Mouse (Mus musculus): ENCODE results near the gene C130050O18Rik. TPM values are rescaled to one million over a fixed set of nuclear protein-coding genes. Genes with fewer than 3 reads are reported as not detected.

The C130050O18Rik gene
- polyA plus RNA-seq, 1 experiment, result 0.12 TPM

DNA sequence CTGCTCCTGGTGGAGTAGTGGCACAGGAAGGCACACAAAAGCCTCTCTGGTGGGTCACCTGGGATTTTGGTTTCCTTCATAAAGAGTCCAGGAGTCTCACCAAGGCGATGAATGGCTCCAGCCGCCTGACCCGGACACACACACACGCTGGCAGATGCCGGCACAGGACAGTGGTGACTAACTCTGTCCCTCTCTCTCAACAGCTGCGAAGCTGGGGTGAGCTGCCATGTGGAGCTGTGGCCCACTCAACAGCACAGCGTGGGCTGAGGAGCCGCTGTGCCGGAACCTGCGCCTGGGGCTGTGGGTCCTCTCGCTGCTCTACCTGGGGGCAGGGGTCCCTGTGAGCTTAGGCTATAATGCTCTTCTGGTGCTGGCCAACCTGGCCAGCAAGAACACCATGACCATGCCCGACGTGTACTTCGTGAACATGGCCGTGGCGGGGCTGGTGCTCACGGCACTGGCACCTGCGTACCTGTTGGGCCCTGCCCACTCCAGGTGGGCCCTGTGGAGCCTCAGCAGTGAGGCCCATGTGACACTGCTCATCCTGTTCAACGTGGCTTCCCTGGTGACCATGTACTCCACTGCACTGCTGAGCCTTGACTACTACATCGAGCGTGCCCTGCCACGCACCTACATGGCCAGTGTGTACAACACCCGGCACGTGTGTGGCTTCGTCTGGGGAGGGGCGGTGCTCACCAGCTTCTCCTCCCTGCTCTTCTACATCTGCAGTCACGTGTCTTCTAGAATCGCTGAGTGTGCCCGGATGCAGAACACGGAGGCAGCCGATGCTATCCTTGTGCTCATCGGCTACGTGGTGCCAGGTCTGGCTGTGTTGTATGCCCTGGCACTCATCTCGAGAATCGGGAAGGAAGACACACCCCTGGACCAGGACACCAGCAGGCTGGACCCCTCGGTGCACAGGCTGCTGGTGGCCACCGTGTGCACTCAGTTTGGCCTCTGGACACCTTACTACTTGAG, 12.6 kb upstream of the C130050O18Rik start:
- Histone ChIP-seq H3K36me3 (ENCODE audit: control insufficient read depth, insufficient read depth, low read length) (no peaks in the 10 kb centered on the region), H3K27ac (ENCODE audit: control insufficient read depth, insufficient read depth, low read depth, low read length) (no peak overlapping the region), H3K4me1 (ENCODE audit: control insufficient read depth, insufficient read depth, low read length) (no peaks in the 10 kb centered on the region; the same call in 1 of the 2 replicates), H3K27me3 (ENCODE audit: control insufficient read depth, insufficient read depth, low read length) (no peaks in the 10 kb centered on the region), H3K4me3 (ENCODE audit: control insufficient read depth, low read depth, low read length) (no peak overlapping the region)
- no peak for TF ChIP-seq POLR2A (IDR thresholded peaks at IDR 0.05; ENCODE audit: control insufficient read depth, low read depth, low read length)
- TF ChIP-seq CTCF (IDR thresholded peaks at IDR 0.05; ENCODE audit: control insufficient read depth, insufficient read depth, insufficient replicate concordance, low read depth, low read length), result no peak

DNA sequence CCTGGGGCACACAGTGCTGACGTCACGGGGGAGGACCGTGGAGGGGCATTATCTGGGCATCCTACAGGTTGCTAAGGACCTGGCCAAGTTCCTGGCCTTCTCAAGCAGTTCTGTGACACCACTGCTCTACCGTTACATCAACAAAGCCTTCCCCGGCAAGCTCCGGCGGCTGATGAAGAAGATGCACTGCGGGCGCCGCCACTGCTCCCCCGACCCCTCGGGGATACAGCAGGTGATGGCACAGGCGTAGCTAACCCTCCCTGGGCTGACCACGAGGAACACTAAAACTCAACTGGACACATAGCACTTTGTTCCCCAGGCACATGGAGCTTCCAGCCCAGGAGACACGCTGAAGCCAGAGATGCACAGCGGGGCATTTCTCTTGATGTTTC, 11.9 kb upstream of the C130050O18Rik start:
- no peaks in the 10 kb centered on the region for H3K36me3 ChIP-seq (ENCODE audit: control insufficient read depth, insufficient read depth, low read length)
- no peak overlapping the region for H3K27ac ChIP-seq (ENCODE audit: control insufficient read depth, insufficient read depth, low read depth, low read length)
- H3K4me1 ChIP-seq (ENCODE audit: control insufficient read depth, insufficient read depth, low read length), result no peaks in the 10 kb centered on the region; the same call in 1 of the 2 replicates
- no peak overlapping the region for H3K4me3 ChIP-seq (ENCODE audit: control insufficient read depth, low read depth, low read length)
- H3K27me3 ChIP-seq (ENCODE audit: control insufficient read depth, insufficient read depth, low read length), result no peaks in the 10 kb centered on the region
- TF ChIP-seq CTCF (IDR thresholded peaks at IDR 0.05; ENCODE audit: control insufficient read depth, insufficient read depth, insufficient replicate concordance, low read depth, low read length), result no peak
- no peak for TF ChIP-seq POLR2A (IDR thresholded peaks at IDR 0.05; ENCODE audit: control insufficient read depth, low read depth, low read length)

GRCm38 (mm10) chr5:139394399-139394798, 10.7 kb upstream of the C130050O18Rik start:
- Histone ChIP-seq H3K4me1 (ENCODE audit: control insufficient read depth, insufficient read depth, low read length) (peaks cover 2% of the 10 kb centered on the region; the same call in 1 of the 2 replicates), H3K36me3 (ENCODE audit: control insufficient read depth, insufficient read depth, low read length) (no peaks in the 10 kb centered on the region), H3K27ac (ENCODE audit: control insufficient read depth, insufficient read depth, low read depth, low read length) (no peak overlapping the region), H3K27me3 (ENCODE audit: control insufficient read depth, insufficient read depth, low read length) (no peaks in the 10 kb centered on the region), H3K4me3 (ENCODE audit: control insufficient read depth, low read depth, low read length) (no peak overlapping the region)
- no peak for TF ChIP-seq POLR2A (IDR thresholded peaks at IDR 0.05; ENCODE audit: control insufficient read depth, low read depth, low read length)
- TF ChIP-seq CTCF (IDR thresholded peaks at IDR 0.05; ENCODE audit: control insufficient read depth, insufficient read depth, insufficient replicate concordance, low read depth, low read length), result no peak

GRCm38 (mm10) chr5:139395528-139395927, 9.6 kb upstream of the C130050O18Rik start:
- Histone ChIP-seq H3K27me3 (ENCODE audit: control insufficient read depth, insufficient read depth, low read length) (no peaks in the 10 kb centered on the region), H3K4me3 (ENCODE audit: control insufficient read depth, low read depth, low read length) (no peak overlapping the region), H3K36me3 (ENCODE audit: control insufficient read depth, insufficient read depth, low read length) (no peaks in the 10 kb centered on the region), H3K27ac (ENCODE audit: control insufficient read depth, insufficient read depth, low read depth, low read length) (no peak overlapping the region), H3K4me1 (ENCODE audit: control insufficient read depth, insufficient read depth, low read length) (peaks cover 2% of the 10 kb centered on the region; the same call in 1 of the 2 replicates)
- TF ChIP-seq POLR2A (IDR thresholded peaks at IDR 0.05; ENCODE audit: control insufficient read depth, low read depth, low read length) (no peak), CTCF (IDR thresholded peaks at IDR 0.05; ENCODE audit: control insufficient read depth, insufficient read depth, insufficient replicate concordance, low read depth, low read length) (no peak)

GRCm38 (mm10) chr5:139397359-139397916, 7.6 kb upstream of the C130050O18Rik start:
- Histone ChIP-seq H3K36me3 (ENCODE audit: control insufficient read depth, insufficient read depth, low read length) (no peaks in the 10 kb centered on the region), H3K4me1 (ENCODE audit: control insufficient read depth, insufficient read depth, low read length) (peaks cover 2% of the 10 kb centered on the region; the same call in 1 of the 2 replicates), H3K4me3 (ENCODE audit: control insufficient read depth, low read depth, low read length) (no peak overlapping the region), H3K27ac (ENCODE audit: control insufficient read depth, insufficient read depth, low read depth, low read length) (no peak overlapping the region), H3K27me3 (ENCODE audit: control insufficient read depth, insufficient read depth, low read length) (no peaks in the 10 kb centered on the region)
- TF ChIP-seq CTCF (IDR thresholded peaks at IDR 0.05; ENCODE audit: control insufficient read depth, insufficient read depth, insufficient replicate concordance, low read depth, low read length), result no peak
- no peak for TF ChIP-seq POLR2A (IDR thresholded peaks at IDR 0.05; ENCODE audit: control insufficient read depth, low read depth, low read length)

- Histone ChIP-seq H3K36me3 (ENCODE audit: control insufficient read depth, insufficient read depth, low read length) (no peaks in the 10 kb centered on the region), H3K4me1 (ENCODE audit: control insufficient read depth, insufficient read depth, low read length) (peaks cover 2% of the 10 kb centered on the region; the same call in 1 of the 2 replicates), H3K27ac (ENCODE audit: control insufficient read depth, insufficient read depth, low read depth, low read length) (no peak overlapping the region; the same call in 1 of the 2 replicates), H3K4me3 (ENCODE audit: control insufficient read depth, low read depth, low read length) (no peak overlapping the region), H3K27me3 (ENCODE audit: control insufficient read depth, insufficient read depth, low read length) (no peaks in the 10 kb centered on the region)
- TF ChIP-seq POLR2A (IDR thresholded peaks at IDR 0.05; ENCODE audit: control insufficient read depth, low read depth, low read length), result no peak
- TF ChIP-seq CTCF (IDR thresholded peaks at IDR 0.05; ENCODE audit: control insufficient read depth, insufficient read depth, insufficient replicate concordance, low read depth, low read length), result peak; percentile 63; the same call in 1 of the 2 replicates
Observed at GRCm38 (mm10) chr5:139397959-139398753, 6.9 kb upstream of the C130050O18Rik start.

Data from testis, adult 2 months (tissue).